Mouse (Mus musculus) inflammation-experienced regulatory T-cells, adult 6 months (primary cell): ENCODE results near the gene Vamp4. TPM values are rescaled to one million over a fixed set of nuclear protein-coding genes. Genes with fewer than 3 reads are reported as not detected.
"Not testable (repeated sequence)": the region's sequence is repeated elsewhere in the genome, so short reads cannot be mapped to it uniquely, and the experiment has no call there.

Experiments used
- ATAC-seq: one replicate; pipeline ENCODE4 v1.8.0; 2017
- polyA plus RNA-seq, 3 experiments: library from polyadenylated mRNA; unstranded; fragments of 100-300 nt; shearing (Covaris generic); gene quantifications; one replicate each; pipeline ENCODE4 v1.2.1; 2017

Vamp4 gene
- polyA plus RNA-seq, 3 experiments from 2014 or later = 93.6 to 112 (median 104) TPM

DNA sequence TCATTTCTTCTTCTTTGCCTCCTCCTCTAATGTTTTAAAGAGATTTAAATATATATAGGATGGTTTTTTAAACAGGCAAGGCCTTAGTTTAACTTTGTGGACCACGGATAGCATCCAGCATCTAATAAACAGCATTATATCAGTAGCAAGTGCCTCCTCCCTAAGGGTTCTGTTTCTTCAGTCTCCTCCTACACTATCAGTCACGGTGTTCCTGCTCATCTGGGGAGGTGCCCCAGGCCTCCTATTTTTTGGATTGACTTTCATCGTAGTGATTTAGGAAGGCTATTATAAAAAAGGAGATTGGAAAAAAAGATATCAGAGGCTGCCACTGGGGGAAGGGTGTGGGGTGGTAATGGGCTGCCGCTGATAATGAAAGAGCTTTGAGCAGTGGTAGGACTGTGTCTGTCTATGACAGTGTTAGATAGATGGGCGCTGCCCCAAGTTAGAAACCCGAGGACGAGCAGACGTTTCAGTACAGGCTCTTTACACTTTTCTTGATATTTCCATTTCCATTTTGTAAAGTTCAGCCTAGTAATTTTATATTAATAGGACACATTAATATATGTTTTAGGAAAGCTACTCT lies 20.2 kb downstream of the Vamp4 start:
- no peak for ATAC-seq

DNA sequence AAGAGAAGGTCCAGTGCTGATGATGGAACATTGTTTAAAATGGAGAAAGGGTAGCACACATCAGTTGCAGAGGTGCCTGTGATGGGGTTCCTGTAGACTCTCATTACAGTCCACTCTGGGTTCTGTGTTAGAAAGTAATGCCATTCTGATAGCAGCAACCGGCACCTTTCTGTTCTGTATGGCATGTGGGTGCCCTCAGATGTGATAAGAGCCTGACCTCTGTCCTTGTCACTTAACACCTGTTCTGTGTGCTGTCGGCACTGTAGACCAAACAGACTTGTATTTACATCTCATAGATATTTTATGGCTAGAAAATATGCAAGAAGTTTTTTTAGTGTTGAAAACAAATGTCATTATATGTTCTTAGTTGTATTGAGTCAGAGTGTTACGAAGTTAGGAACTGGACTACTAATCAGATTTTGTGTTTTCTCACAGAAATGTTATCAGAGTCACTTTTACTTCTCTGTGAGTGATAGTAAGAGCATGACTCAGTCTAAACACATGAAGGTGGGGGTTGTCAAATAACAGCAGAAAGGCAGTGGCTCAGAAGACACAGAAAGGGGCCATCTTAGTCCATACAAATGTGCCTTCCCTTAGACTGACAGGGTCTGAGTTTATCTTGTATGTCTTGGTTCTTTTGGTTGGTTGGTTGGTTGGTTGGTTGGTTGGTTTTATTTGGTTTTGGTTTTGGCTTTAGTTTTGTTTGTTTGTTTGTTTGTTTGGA lies 27.2 kb downstream of the Vamp4 start:
- no peak for ATAC-seq

DNA sequence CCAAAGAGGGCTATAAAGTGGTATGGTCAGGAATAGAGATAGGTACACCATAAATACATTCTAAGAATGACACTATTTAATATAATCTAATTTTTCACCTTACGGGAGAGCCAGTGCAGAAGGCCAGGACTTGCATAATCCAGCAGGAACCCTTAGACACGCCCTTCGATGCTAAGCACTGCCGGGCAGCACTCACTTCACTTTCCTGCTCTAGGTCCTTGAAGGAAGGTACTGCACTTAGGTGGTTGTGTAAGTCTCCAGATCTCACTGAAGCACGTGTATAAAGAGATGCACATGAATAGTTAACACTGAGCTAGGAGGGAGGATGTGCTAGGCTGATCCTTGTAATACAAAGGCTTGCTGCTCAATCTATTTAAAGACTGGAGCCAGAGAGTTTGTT lies 29.3 kb downstream of the Vamp4 start:
- no peak for ATAC-seq

DNA sequence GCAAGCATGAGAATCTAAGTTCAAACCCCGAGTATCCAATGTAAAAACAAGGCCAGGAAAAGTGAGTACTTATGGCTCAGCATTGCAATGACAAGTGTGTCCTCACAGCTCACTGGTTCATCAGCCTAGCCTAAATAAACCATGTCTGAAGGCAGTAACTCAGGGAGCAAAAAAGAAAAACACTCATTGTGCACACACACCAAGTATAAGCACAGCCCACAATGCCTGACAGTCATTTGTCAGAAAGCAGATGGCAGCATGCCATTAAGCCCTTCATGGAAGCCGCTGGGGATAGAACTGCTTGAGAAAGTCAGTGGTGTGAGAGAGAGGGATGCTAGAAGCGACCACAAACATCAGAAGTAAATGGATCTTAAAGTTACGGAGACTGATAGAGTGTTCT lies 31.0 kb downstream of the Vamp4 start:
- ATAC-seq = no peak

DNA sequence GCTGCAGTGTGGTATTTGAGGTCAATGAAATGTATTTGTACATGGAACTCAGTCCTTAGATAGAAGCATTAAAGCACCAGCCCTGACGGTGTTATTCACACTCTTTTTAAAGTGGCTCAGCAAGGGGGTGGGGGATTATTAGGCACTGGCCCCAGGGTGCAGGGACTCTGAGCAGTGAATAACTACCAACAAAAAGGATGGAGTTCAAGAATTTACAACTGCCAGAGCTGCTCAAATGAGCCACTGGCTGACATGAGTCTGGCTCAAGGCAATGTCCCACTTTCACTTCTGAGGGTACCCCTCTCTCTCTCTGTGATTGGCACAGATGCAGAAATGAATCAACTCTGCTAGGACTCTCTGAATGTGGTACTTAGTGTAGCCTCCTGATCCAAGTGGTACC lies 37.8 kb downstream of the Vamp4 start:
- no peak for ATAC-seq

DNA sequence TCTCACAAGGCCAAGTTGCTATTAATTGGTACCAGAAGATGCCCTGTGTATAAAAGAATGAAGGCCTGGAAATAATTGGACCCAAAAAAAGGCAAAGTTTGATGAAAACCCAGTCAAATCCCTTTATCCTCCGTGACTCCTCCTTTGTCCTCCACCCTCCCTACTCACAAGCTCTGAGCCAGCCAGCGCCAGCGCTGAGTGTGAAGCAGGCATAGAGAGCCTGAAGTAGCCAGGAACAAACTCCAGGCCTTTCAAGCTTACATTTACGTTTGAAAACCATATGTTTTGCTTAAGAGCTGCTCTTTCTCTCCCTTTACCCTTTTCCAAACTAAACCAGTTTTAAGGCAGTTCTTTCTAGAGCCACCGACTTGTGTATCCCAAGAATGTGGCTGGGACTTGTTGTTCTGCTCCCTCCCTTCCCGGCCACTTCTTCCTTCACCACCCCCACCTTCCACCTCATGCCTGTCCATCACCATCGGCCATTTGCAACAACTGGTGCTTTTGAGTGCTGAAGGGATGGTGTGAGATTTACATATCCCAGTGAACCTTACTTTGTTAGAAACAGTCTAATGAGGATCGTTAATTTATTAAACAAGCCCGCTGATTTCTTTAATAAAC lies 39.4 kb downstream of the Vamp4 start:
- ATAC-seq = no peak

DNA sequence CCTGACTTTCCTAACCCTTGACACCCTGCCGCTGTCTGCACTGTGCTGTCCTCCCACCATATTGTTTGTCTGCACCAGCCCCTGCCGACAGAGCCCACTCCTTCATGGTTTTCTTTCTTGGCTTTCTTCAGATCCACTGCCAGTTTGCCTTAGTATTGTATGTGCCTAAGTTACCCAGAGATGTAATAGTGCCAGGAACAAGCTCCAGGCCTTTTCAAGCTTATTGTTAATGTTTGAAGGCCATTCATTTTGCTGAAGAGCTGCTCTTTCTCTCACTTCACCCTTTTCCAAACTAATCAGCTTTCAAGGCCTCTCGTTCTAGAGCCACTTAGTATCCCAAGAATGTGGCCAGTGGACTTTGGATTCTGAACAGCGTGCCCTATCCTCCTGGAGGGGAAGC lies 40.9 kb downstream of the Vamp4 start:
- ATAC-seq = no peak

DNA sequence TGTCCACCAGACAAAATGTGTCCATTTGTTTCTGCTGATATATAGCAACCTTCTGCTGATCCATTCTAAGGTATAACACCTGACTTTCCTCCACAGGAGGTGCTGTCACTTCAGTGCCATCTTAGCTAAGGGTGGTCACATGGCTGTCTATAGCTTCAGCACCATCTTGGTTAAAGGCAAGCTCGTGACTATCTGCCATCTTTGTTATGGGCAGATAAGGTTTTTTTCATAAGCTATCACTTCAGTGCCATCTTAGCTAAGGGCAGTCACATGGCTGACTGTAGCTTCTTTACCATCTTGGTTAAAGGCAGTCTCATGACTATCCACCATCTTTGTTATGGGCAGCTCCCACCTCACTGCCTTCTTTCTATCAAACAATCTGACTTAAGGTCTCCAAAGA lies 45.2 kb downstream of the Vamp4 start:
- peak; percentile 77 for ATAC-seq

DNA sequence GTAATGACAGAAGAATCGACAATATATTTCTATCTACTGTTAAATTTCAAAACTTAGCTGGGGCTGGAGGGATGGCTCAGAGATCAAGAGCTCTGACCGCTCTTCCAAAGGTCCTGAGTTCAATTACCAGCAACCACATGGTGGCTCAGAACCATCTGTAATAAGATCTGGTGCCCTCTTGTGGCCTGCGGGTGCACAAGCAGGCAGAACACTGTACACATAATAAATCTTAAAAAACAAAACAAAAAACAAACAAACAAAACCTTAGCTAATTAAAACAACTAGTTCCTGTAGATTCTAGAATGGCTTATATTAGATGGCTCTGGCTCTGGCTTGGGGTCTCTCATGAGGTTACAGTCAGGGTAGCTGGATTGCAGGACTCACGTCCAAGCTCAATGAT lies 50.2 kb downstream of the Vamp4 start:
- ATAC-seq = no peak

DNA sequence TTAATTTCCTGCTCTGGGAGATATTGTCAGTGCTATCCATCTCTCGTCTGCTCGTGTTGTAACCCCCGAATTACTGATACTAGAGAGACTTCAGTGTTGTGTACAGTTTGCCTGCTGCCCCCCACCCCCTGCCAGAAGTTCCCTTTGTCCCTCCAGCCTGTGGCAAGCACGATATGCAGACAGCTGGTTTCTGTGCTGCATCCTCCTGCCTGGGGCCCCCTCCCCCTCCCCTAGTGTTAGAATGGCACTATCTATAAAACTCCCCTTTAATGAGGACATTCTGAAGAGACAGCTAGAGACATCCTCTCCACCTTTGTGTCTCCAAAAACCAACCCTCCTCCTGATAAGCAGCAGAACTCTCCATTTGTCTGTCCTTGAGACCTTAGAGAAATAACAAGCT lies 53.6 kb downstream of the Vamp4 start:
- ATAC-seq = no peak

DNA sequence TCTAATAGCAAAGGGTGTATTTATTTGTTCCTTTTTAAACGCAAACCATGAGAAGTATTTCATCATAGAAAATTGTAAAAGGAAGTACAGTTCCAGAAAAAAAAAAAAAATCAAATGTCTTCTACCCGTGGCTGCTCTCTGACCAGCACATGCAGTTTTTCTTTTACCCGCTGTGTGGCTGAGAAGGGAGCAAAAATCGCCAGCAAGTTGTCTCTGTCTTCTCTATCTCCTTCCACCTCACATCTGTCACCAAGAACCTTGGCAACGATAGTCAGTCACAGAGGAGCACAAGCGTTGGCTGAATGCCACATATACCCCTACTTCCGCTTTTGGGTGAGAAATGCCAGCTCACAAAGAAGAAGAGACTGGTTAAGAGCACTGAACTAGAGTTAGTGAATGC lies 54.9 kb downstream of the Vamp4 start:
- no peak for ATAC-seq

DNA sequence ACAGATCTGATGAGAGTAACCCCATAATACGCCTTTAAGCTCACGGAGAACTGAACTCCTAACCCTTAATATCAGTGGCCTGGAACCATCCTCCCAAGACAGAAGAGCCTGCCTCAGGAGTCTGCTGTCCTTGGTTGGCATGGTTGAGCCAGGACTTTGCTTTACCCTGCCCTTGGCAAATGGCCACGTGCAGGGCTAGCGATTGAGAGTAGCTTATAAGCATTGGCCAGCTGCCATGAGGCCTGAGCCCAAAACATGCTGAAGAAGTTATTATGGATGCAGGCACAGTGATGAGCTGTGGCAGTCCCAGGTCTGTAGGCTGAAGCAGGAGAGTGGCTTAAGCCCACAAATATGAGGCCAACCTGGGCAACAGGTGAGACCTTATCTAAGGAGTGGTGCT lies 57.5 kb downstream of the Vamp4 start:
- not testable (repeated sequence) for ATAC-seq

DNA sequence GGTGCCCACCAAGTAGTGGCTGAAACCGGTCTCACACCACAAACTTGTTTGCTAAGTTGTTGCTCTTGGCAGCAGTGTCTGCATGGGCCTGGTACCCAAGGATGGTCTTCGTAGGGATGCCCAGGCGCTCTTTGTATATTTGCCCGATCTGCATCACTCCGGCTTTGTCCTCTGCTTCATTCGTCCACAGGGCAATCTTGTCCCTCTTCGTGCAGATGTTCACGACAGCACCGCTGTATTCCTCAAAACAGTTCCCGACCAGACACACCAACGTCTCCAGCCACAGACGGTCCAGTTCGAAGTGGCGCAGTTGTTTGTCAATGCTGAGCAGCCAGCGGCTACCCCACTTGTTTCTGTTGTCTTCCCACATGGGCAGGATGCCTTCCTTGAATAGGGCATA lies 58.0 kb downstream of the Vamp4 start:
- not testable (repeated sequence) for ATAC-seq

DNA sequence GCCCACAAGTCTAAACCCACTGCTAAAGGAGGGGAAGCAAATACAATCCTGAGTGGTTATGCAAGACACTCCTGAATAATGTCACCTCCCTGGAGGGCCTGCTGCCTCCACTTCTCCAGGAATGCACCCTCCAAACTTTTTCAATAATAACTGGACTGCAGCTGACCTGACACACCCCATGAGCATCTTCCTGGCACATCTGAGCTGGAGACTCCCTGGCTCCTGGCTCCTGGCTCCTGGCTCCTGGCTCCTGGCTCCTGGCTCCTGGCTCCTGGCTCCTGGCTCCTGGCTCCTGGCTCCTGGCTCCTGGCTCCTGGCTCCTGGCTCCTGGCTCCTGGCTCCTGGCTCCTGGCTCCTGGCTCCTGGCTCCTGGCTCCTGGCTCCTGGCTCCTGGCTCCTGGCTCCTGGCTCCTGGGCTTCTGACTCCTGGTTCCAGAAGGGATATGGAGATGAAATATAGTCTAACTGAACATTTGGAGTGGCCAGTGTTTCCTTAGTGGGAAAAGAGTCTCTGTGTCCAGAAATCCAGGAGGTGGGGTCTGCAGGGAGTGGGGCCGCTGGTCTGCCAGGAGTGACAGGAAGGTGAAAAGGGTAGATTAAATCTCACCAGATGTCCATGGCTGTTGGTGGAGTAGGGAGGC lies 65.1 kb downstream of the Vamp4 start:
- not testable (repeated sequence) for ATAC-seq

DNA sequence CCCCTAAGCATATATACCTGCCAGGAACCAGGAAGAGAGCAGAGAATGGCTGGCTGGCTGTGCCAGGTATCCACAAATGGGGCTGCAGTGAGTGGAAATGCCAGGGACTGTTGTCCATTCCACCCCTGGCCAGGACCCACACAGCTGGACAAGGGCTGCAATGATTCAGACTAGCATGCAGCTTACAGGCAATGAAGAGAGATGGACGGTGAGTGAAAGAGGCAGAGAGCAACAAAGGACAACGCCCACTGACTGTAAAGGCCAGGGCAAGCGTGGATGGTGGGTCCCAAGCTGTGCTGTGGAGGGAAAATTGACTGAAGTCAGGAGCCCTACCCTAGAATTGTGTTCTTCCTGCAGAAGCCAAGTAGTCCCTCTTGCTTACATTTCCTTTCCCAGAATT lies 66.2 kb downstream of the Vamp4 start:
- ATAC-seq = no peak

DNA sequence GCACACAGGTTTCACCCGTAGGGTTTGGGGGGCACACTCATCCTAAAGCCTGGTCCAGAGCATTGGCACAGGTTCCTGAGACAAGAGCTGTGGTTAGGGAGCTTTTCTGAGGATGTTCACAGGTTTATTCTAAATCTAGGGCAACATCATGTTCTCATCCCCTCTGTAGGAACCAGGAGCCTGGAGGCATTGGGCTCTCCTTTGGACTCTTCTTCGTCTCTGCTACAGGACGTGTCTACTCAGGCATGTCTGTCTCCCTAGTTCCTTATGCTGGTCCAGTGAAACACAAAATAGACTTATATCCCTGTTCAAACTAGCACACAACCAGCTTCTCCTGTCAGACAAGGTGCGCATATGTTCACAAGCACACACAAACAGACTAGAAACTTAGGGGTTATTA lies 68.2 kb downstream of the Vamp4 start:
- no peak for ATAC-seq

DNA sequence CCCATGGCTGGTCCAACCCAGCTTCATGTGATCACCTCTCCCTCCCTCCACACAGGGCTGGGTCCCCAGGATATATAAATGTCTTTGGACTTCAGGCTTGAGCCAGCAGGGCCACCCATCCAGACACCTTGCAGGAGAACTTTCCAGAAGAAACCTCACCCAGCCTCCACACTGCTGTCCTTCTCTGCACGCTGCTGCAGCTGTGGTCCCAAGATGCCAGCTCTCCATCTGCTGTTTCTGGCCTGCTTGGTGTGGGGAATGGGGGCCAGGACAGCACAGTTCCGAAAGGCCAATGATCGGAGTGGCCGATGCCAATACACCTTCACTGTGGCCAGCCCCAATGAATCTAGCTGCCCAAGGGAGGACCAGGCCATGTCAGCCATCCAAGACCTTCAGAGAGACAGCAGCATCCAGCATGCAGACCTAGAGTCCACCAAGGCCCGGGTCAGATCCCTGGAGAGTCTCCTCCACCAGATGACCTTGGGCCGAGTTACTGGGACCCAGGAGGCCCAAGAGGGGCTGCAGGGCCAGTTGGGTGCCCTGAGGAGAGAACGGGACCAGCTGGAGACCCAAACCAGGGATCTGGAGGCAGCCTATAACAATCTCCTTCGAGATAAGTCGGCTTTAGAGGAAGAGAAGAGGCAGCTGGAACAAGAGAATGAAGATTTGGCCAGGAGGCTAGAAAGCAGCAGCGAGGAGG lies 68.9 kb downstream of the Vamp4 start, which contains the start of gene Myoc:
Gene Myoc, plus strand, starts transcription at position 105 of the 700 bp plus-strand sequence.
- ATAC-seq = no peak

DNA sequence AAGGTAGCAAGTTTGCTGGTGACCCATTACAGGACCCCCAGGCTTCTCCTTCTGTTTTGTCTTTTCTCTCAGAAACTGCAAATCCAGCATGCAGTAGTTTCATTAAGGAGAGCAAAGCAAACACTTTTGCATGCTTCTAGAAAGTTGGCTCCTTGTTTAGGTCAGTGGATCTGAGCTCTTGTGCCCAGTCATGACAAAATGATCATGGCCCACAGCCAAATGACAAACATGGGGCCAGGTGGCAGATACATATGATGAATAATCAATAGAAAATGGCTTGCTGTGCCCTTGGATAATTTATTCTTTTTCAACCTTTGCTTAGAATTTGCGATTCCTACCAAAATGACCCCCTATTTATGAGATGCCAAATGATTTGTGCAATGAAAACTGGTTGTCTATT lies 69.5 kb downstream of the Vamp4 start:
- no peak for ATAC-seq

DNA sequence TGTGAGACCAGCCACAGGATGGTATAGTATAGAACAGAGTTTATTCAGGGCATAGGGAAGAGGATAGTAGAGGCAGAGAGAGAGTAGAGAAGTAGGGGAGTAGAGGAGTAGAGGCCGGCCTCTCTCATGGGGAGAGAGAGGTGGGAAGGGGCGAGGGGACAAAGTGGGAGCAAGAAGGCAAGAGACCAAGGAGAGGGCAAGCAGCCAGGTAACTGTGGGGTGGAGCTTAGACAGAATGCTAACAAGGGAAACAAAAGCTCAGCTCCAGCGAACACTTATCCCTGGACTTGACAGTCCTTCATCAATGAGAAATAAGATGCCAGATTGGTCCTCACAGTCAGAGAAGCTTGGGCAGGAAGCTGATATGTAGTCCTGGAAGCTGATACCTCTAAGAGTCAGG lies 72.3 kb downstream of the Vamp4 start:
- no peak for ATAC-seq

DNA sequence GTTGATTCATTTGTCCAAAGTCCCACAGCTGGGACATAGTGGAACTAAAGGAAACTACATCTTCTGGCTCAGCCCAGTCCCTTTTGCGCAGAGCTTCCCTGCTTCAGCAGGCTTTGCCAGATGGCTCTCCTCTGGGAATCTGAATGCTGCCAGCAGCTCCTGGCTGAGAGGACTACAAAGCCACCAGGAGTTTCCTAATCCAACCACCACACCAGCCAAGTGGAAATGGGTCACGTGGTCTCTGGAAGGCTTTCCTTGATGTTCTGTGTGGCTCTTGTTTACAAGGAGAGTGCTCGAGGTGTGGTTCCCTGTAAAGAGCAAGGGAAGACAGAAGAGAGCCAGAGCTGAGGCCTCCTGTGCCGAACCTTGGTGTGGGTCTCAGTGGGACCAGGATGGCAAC lies 73.4 kb downstream of the Vamp4 start:
- no peak for ATAC-seq

DNA sequence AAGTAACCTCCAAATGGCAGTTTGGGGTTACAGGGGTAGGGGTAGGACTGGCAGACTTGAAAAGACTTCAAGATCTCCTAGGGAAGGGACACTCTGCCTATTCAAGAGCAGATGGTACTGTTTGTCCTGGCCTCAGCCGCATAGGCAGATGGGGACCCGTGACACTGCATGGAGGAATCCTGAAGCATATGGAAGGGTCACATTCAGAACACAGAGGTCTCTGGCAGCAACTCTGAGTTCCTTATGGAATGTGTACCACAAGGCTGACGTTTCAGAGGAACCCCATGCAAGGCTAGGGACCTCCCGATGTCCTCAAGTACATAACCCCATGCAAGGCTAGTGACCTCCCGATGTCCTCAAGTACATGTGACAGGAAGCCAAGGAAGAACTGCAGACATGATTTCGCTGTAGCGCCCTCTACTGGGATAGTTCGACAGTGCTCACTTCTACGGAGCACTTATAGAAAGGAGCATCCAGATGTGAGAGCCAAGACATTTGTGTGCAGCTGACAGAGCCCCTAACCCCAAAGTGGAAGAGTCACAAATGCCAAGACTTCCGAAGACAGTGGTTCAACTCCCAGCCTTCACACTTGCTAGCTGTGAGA lies 75.9 kb downstream of the Vamp4 start:
- no peak for ATAC-seq

DNA sequence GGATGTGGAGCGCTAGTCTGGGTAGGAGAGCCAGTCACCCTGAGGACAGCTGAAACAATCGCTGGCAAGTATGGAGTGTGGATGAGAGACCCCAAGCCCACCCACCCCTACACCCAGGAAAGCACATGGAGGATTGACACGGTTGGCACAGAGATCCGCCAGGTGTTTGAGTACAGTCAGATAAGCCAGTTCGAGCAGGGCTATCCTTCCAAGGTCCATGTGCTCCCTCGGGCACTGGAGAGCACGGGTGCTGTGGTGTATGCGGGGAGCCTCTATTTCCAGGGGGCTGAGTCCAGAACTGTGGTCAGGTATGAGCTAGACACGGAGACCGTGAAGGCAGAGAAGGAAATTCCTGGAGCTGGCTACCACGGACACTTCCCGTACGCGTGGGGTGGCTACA lies 78.1 kb downstream of the Vamp4 start:
- no peak for ATAC-seq
